Mouse (Mus musculus) testis, adult 2 months (tissue): Measurements from ENCODE around the gene Sptlc3.

Source experiments
- CTCF ChIP-seq: fragments of 200-500 bp; IDR thresholded peaks from 2 replicates; pipeline ENCODE4 v1.5.1; 2012; ENCODE audit warnings: low read depth, mild to moderate bottlenecking, inconsistent platforms, low read length, moderate library complexity; ENCODE audit not compliant: control insufficient read depth, insufficient read depth, insufficient replicate concordance
- POLR2A ChIP-seq: fragments of 200-500 bp; IDR thresholded peaks from 2 replicates; pipeline ENCODE4 v1.6.1; 2012; ENCODE audit warnings: low read depth, mild to moderate bottlenecking, inconsistent platforms, low read length, moderate library complexity; ENCODE audit not compliant: control insufficient read depth

- TF ChIP-seq CTCF (no peak), POLR2A (no peak)
These were observed 140.8 kb downstream of the Sptlc3 start for GRCm38 (mm10) chr2:139634506-139634905.
